Mouse (Mus musculus) spleen, adult 2 months (tissue): ENCODE measurements around the gene Arhgap30. TPM values are rescaled to one million over a fixed set of nuclear protein-coding genes. Genes with fewer than 3 reads are reported as not detected.
A peak's percentile ranks its signal among the peaks of the same experiment; 100 is the strongest.

Experiments used
- DNase-seq, 2 experiments: peaks; one replicate each; pipeline versions ENCODE4 v3.0.0 to v3.0.0-alpha.2; 2012 to 2021; ENCODE audit warnings: low spot score in 2 of 2, low read depth in 1 of 2
- H3K27ac ChIP-seq: fragments of 200-500 bp; 2 replicates; pipeline ENCODE4 v1.5.1; 2012; ENCODE audit warnings: low read length, inconsistent platforms; ENCODE audit not compliant: insufficient read depth
- H3K27me3 ChIP-seq: fragments of 200-500 bp; 2 replicates; pipeline ENCODE4 v1.6.1; 2012; ENCODE audit warnings: mild to moderate bottlenecking, moderate library complexity, low read length, inconsistent platforms; ENCODE audit not compliant: control insufficient read depth, insufficient read depth
- H3K36me3 ChIP-seq: fragments of 200-500 bp; 2 replicates; pipeline ENCODE4 v1.6.1; 2012; ENCODE audit warnings: mild to moderate bottlenecking, low read length, inconsistent platforms; ENCODE audit not compliant: control insufficient read depth, insufficient read depth
- H3K4me1 ChIP-seq: fragments of 200-500 bp; 2 replicates; pipeline ENCODE4 v1.6.1; 2011; ENCODE audit warnings: inconsistent platforms; ENCODE audit not compliant: control insufficient read depth, insufficient read depth, insufficient read length
- H3K4me3 ChIP-seq: fragments of 200-500 bp; 2 replicates; pipeline ENCODE4 v1.5.1; 2011; ENCODE audit warnings: mild to moderate bottlenecking, inconsistent platforms; ENCODE audit not compliant: insufficient read depth, insufficient read length; ENCODE audit errors: extremely low read depth
- CTCF ChIP-seq: fragments of 200-500 bp; IDR thresholded peaks from 2 replicates; pipeline ENCODE4 v1.5.1; 2011; ENCODE audit warnings: mild to moderate bottlenecking, inconsistent platforms; ENCODE audit not compliant: insufficient read depth, insufficient read length, insufficient replicate concordance; ENCODE audit errors: extremely low read depth
- POLR2A ChIP-seq: fragments of 200-500 bp; IDR thresholded peaks from 2 replicates; pipeline ENCODE4 v1.6.1; 2011; ENCODE audit warnings: low read depth, low read length, inconsistent platforms
- WGBS: fragments of 180-500 bp; shearing (Covaris S2); methylation state at CpG from one replicate; pipeline ENCODE4 v1.1.7; 2018; 5-methylcytosine and 5-hydroxymethylcytosine counted together
- polyA plus RNA-seq: library from polyadenylated mRNA; depleted of rRNA; stranded (reverse); fragments of >200 nt; gene quantifications from 2 replicates; pipeline ENCODE4 v1.2.3, GENCODE M21; 2012

The Arhgap30 gene
- polyA plus RNA-seq, 1 experiment: 79.5 TPM

GRCm38 (mm10) chr1:171346095-171346450, 42.7 kb upstream of the Arhgap30 start:
- 1% methylated on average over 14 of the region's 14 CpGs for WGBS
- Histone ChIP-seq H3K36me3 (peaks cover 7% of the 10 kb centered on the region), H3K27me3 (no peaks in the 10 kb centered on the region), H3K4me3 (peak overlapping the region; percentile 95), H3K4me1 (peaks cover 4% of the 10 kb centered on the region), H3K27ac (peak overlapping the region; percentile 61; the same call in 1 of the 2 replicates)
- no peak for TF ChIP-seq CTCF
- TF ChIP-seq POLR2A: no peak
- no peak for DNase-seq

GRCm38 (mm10) chr1:171348665-171349064, 40.1 kb upstream of the Arhgap30 start:
- Histone ChIP-seq H3K4me1 (peaks cover 4% of the 10 kb centered on the region), H3K27me3 (no peaks in the 10 kb centered on the region), H3K4me3 (no peak overlapping the region), H3K36me3 (no peaks in the 10 kb centered on the region), H3K27ac (no peak overlapping the region)
- whole genome bisulfite sequencing: 86% methylated on average over 3 of the region's 3 CpGs
- TF ChIP-seq POLR2A (no peak), CTCF (no peak)
- DNase-seq: no peak

- Histone ChIP-seq H3K4me1 (peaks cover 4% of the 10 kb centered on the region), H3K27me3 (no peaks in the 10 kb centered on the region), H3K27ac (no peak overlapping the region), H3K36me3 (no peaks in the 10 kb centered on the region), H3K4me3 (no peak overlapping the region)
- TF ChIP-seq CTCF (no peak), POLR2A (no peak)
- no peak for DNase-seq
- WGBS: 93% methylated on average over 2 of the region's 2 CpGs
Measured at GRCm38 (mm10) chr1:171349210-171349609, 39.5 kb upstream of the Arhgap30 start.

GRCm38 (mm10) chr1:171355812-171356340, 32.9 kb upstream of the Arhgap30 start:
- Histone ChIP-seq H3K4me3 (no peak overlapping the region), H3K27me3 (no peaks in the 10 kb centered on the region), H3K27ac (no peak overlapping the region), H3K4me1 (peaks cover 6% of the 10 kb centered on the region), H3K36me3 (no peaks in the 10 kb centered on the region)
- TF ChIP-seq POLR2A (no peak), CTCF (peak; percentile 61; the same call in 1 of the 2 replicates)
- peak; percentile 32 to 54 for DNase-seq
- 60% methylated on average over 5 of the region's 5 CpGs for WGBS

GRCm38 (mm10) chr1:171356814-171357213, 31.9 kb upstream of the Arhgap30 start:
- no peak for DNase-seq
- Histone ChIP-seq H3K36me3 (no peaks in the 10 kb centered on the region), H3K27me3 (no peaks in the 10 kb centered on the region), H3K4me3 (no peak overlapping the region), H3K27ac (no peak overlapping the region), H3K4me1 (peaks cover 6% of the 10 kb centered on the region)
- no peak for TF ChIP-seq POLR2A
- TF ChIP-seq CTCF: no peak
- 90% methylated on average over 2 of the region's 2 CpGs for WGBS

GRCm38 (mm10) chr1:171358421-171358820, 30.3 kb upstream of the Arhgap30 start:
- Histone ChIP-seq H3K4me1 (peaks cover 6% of the 10 kb centered on the region), H3K4me3 (no peak overlapping the region), H3K27me3 (no peaks in the 10 kb centered on the region), H3K36me3 (no peaks in the 10 kb centered on the region), H3K27ac (no peak overlapping the region)
- TF ChIP-seq POLR2A (no peak), CTCF (no peak)
- DNase-seq: peak; percentile 34 to 50
- WGBS: 64% methylated on average over 4 of the region's 4 CpGs

GRCm38 (mm10) chr1:171360253-171360652, 28.5 kb upstream of the Arhgap30 start:
- H3K4me3 ChIP-seq: peak overlapping the region; percentile 60
- H3K27ac ChIP-seq: no peak overlapping the region
- H3K36me3 ChIP-seq: no peaks in the 10 kb centered on the region
- no peak for TF ChIP-seq POLR2A
- 18% methylated on average over 26 of the region's 26 CpGs for WGBS
- peaks cover 6% of the 10 kb centered on the region for H3K4me1 ChIP-seq
- no peak for DNase-seq
- H3K27me3 ChIP-seq: no peaks in the 10 kb centered on the region
